Mouse (Mus musculus): Measurements from ENCODE around the gene 4921536K21Rik.

- TF ChIP-seq CTCF (conservative IDR thresholded peaks at IDR 0.05; ENCODE audit: low read length): no peak
- no peak for TF ChIP-seq POU5F1 (IDR thresholded peaks at IDR 0.05; ENCODE audit: borderline replicate concordance, low read length)
Observed at GRCm38 (mm10) chr11:3905446-3905845, 10.5 kb upstream of the 4921536K21Rik start.

All from E14TG2a.4 (cell line).